13 mouse cellular contexts compared by ENCODE assay signal in genomic region chr11:59305008-59305820, GRCm38 (mm10). TPM values are rescaled to one million over a fixed set of nuclear protein-coding genes. Genes with fewer than 3 reads are reported as not detected.
DNase-seq lines count a peak whose midpoint lies in the region; ATAC-seq and TF ChIP-seq lines count a peak whose summit lies in the region.
"Had no signal": no experiment of that assay in that cellular context is flagged by ENCODE, and none has a peak within 500 bp of the region (broad histone marks: within the 10 kb centered on the region; RNA-seq: fewer than 3 reads in every experiment).

No protein-coding gene starts in this region.

- DNase-seq in brain, adult 2 months (ENCODE audit: low read depth, low spot score) = peak; percentile 85
- DNase-seq in limb, embryonic 14.5 days (ENCODE audit: low spot score) = no peak
- DNase-seq in thymus, postnatal 0 days (ENCODE audit: low spot score) = no peak
- DNase-seq in yolk sac, embryonic 10.5 days (ENCODE audit: low spot score) = no peak
- no peak for DNase-seq in urinary bladder, adult 18-20 months (ENCODE audit: low spot score in 2 of 2)
- DNase-seq: kidney, postnatal 14 days; liver; lung, postnatal 36 days had no signal

- peaks cover 34% of the 10 kb centered on the region for H3K4me1 ChIP-seq in intestine, embryonic 15.5 days (replicated peaks)
- no peaks in the 10 kb centered on the region; the same call in 1 of the 2 replicates for H3K4me1 ChIP-seq in intestine, postnatal 0 days (replicated peaks; ENCODE audit: control insufficient read depth, insufficient read depth, low read length)
- peaks cover 47% of the 10 kb centered on the region for H3K4me1 ChIP-seq in forebrain, embryonic 15.5 days
- peaks cover 34% of the 10 kb centered on the region for H3K4me1 ChIP-seq in limb, embryonic 14.5 days (ENCODE audit: control insufficient read depth, insufficient read depth, low read length)

- H3K36me3 ChIP-seq in intestine, embryonic 15.5 days = no peaks in the 10 kb centered on the region
- no peaks in the 10 kb centered on the region for H3K36me3 ChIP-seq in intestine, postnatal 0 days (ENCODE audit: control insufficient read depth, insufficient read depth)
- H3K36me3 ChIP-seq in forebrain, embryonic 15.5 days = no peaks in the 10 kb centered on the region
- no peaks in the 10 kb centered on the region for H3K36me3 ChIP-seq in limb, embryonic 14.5 days (ENCODE audit: control insufficient read depth, insufficient read depth, low read length)
- H3K36me3 ChIP-seq: heart, embryonic 12.5 days had no signal

- no peak for TF ChIP-seq CTCF in intestine, postnatal 0 days (IDR thresholded peaks at IDR 0.05; ENCODE audit: low read depth)

- H3K27me3 ChIP-seq in intestine, embryonic 15.5 days (replicated peaks) = peaks cover 54% of the 10 kb centered on the region
- H3K27me3 ChIP-seq in intestine, postnatal 0 days (replicated peaks; ENCODE audit: control insufficient read depth, insufficient read depth, low read length) = peaks cover 66% of the 10 kb centered on the region
- H3K27me3 ChIP-seq in forebrain, embryonic 15.5 days = peaks cover 64% of the 10 kb centered on the region
- peaks cover 33% of the 10 kb centered on the region for H3K27me3 ChIP-seq in limb, embryonic 14.5 days (ENCODE audit: control insufficient read depth, insufficient read depth, low read length)

- no peaks in the 10 kb centered on the region for H3K9me3 ChIP-seq in intestine, embryonic 15.5 days
- H3K9me3 ChIP-seq in intestine, postnatal 0 days (ENCODE audit: control insufficient read depth) = no peaks in the 10 kb centered on the region
- H3K9me3 ChIP-seq in forebrain, embryonic 15.5 days = no peaks in the 10 kb centered on the region
- no peaks in the 10 kb centered on the region for H3K9me3 ChIP-seq in limb, embryonic 14.5 days (ENCODE audit: control insufficient read depth, low read length)
- H3K9me3 ChIP-seq: heart, embryonic 12.5 days had no signal

- TF ChIP-seq POLR2A in limb, embryonic 14.5 days (IDR thresholded peaks at IDR 0.05; ENCODE audit: borderline replicate concordance, extremely low read depth, insufficient read depth, insufficient read length) = no peak

- H3K27ac ChIP-seq in intestine, embryonic 15.5 days = no peak overlapping the region
- no peak overlapping the region for H3K27ac ChIP-seq in intestine, postnatal 0 days (ENCODE audit: low read depth, low read length)
- H3K27ac ChIP-seq in forebrain, embryonic 15.5 days (replicated peaks) = 0 out of 2 replicates have a peak overlapping the region, but pooled peaks have one; percentile 24
- no peak overlapping the region for H3K27ac ChIP-seq in limb, embryonic 14.5 days (replicated peaks; ENCODE audit: low read depth, low read length)

- no peak overlapping the region for H3K9ac ChIP-seq in intestine, embryonic 15.5 days
- no peak overlapping the region for H3K9ac ChIP-seq in intestine, postnatal 0 days (ENCODE audit: low read depth, low read length)
- no peak overlapping the region for H3K9ac ChIP-seq in forebrain, embryonic 15.5 days (replicated peaks)
- no peak overlapping the region for H3K9ac ChIP-seq in limb, embryonic 14.5 days (ENCODE audit: low read depth, low read length, severe bottlenecking)

- 0 out of 2 replicates have a peak overlapping the region, but pooled peaks have one; percentile 17 for H3K4me2 ChIP-seq in intestine, embryonic 15.5 days (replicated peaks)
- no peak overlapping the region for H3K4me2 ChIP-seq in intestine, postnatal 0 days (replicated peaks; ENCODE audit: low read depth)
- H3K4me2 ChIP-seq in forebrain, embryonic 15.5 days (replicated peaks) = no peak overlapping the region
- peak overlapping the region; percentile 90; the same call in 1 of the 2 replicates for H3K4me2 ChIP-seq in limb, embryonic 14.5 days (replicated peaks; ENCODE audit: low read depth, low read length, severe bottlenecking)

- no peak overlapping the region for H3K4me3 ChIP-seq in intestine, embryonic 15.5 days (replicated peaks)
- H3K4me3 ChIP-seq in intestine, postnatal 0 days (ENCODE audit: low read depth, low read length) = no peak overlapping the region
- no peak overlapping the region for H3K4me3 ChIP-seq in forebrain, embryonic 15.5 days
- H3K4me3 ChIP-seq in limb, embryonic 14.5 days (replicated peaks; ENCODE audit: low read length) = peak overlapping the region; percentile 75; the same call in 1 of the 2 replicates

- ATAC-seq in intestine, embryonic 15.5 days = no peak
- ATAC-seq in intestine, postnatal 0 days = no peak
- ATAC-seq in forebrain, embryonic 15.5 days (replicated peaks) = no peak
- no peak for ATAC-seq in limb, embryonic 14.5 days (ENCODE audit: low FRiP score, low read depth)
- ATAC-seq: hindbrain, embryonic 16.5 days had no signal

- 42% methylated on average over 22 of the region's 22 CpGs for WGBS in intestine, embryonic 15.5 days
- 47% methylated on average over 22 of the region's 22 CpGs for WGBS in intestine, postnatal 0 days
- 35% methylated on average over 22 of the region's 22 CpGs for WGBS in forebrain, embryonic 15.5 days
- 19% methylated on average over 22 of the region's 22 CpGs for WGBS in limb, embryonic 14.5 days

RNA-seq across cellular contexts. Expression of gene Wnt9a, which starts 1.5 kb away (rescaled TPM):
- 3.4 and 4.2 TPM in 2 replicates for polyA plus RNA-seq in intestine, embryonic 15.5 days (2015; fragmentation: Nextera tagmentation; extraction: Ambion mirVana)
- polyA plus RNA-seq in intestine, postnatal 0 days (2015; fragmentation: Nextera tagmentation; extraction: Ambion mirVana) = 2.2 and 2.4 TPM in 2 replicates
- 1.9 and 2.9 TPM in 2 replicates for polyA plus RNA-seq in forebrain, embryonic 15.5 days (2015; fragmentation: Nextera tagmentation; extraction: Ambion mirVana)
- 11.8 and 15.0 TPM in 2 replicates for polyA plus RNA-seq in limb, embryonic 14.5 days (2012; rRNA removed)
- 6.2 and 6.8 TPM in 2 replicates for polyA plus RNA-seq in limb, embryonic 14.5 days (2014; fragmentation: Nextera tagmentation; extraction: Ambion mirVana)
- 1.2 TPM in 2 replicates for polyA plus RNA-seq in thymus, postnatal 0 days (2015; fragmentation: Nextera tagmentation; extraction: Ambion mirVana)

RNA-seq across cellular contexts. Expression of gene Wnt3a, which starts 14.7 kb away (rescaled TPM):
- polyA plus RNA-seq in intestine, embryonic 15.5 days (2015; fragmentation: Nextera tagmentation; extraction: Ambion mirVana) = not detected in 2 replicates
- not detected in 2 replicates for polyA plus RNA-seq in intestine, postnatal 0 days (2015; fragmentation: Nextera tagmentation; extraction: Ambion mirVana)
- polyA plus RNA-seq in forebrain, embryonic 15.5 days (2015; fragmentation: Nextera tagmentation; extraction: Ambion mirVana) = 1.2 and 2.2 TPM in 2 replicates
- 1.2 TPM in 2 replicates for polyA plus RNA-seq in limb, embryonic 14.5 days (2012; rRNA removed)
- 1.3 and 1.7 TPM in 2 replicates for polyA plus RNA-seq in limb, embryonic 14.5 days (2014; fragmentation: Nextera tagmentation; extraction: Ambion mirVana)
- polyA plus RNA-seq in thymus, postnatal 0 days (2015; fragmentation: Nextera tagmentation; extraction: Ambion mirVana) = 0.13 and 0.20 TPM in 2 replicates

Comparison
In these comparisons a context has a peak if more than half of its experiments do, and no peak if none do; other contexts are left out.
1. H3K4me2 ChIP-seq: peak in intestine, embryonic 15.5 days (single experiment) and limb, embryonic 14.5 days (single experiment); none in intestine, postnatal 0 days (single experiment) and forebrain, embryonic 15.5 days (single experiment).